Mouse (Mus musculus) effector memory CD4-positive, alpha-beta T cell, adult 7 months (primary cell): Measurements from ENCODE around the gene Vmn1r75. TPM values are rescaled to one million over a fixed set of nuclear protein-coding genes. Genes with fewer than 3 reads are reported as not detected.

Experiments used
- polyA plus RNA-seq: library from polyadenylated mRNA; unstranded; fragments of 100-300 nt; shearing (Covaris generic); gene quantifications from one replicate; pipeline ENCODE4 v1.2.1, GENCODE M21; 2017

Vmn1r75 gene
- polyA plus RNA-seq = not detected

DNA sequence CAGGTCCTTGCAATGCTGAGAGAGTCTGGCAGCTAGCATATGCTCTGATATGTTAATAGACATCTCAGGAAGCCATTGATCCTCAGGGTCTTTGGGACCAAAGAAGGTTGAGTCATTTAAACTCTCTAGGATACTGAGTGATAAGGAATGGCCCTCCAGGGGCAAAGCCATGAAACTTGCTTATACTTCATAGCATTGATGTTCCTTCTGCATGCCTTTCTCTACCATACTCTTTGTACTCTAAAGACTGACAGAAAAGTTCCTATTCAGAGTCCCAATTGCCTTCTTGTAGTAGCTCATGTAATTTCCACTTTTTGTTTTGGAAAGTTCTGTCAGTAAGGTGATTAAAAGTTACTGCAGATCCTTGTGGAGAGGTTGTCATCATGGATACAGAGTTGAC lies at the start of gene Vmn1r75:
TSS of gene Vmn1r75 (plus strand) at position 301 of the 400 bp plus-strand sequence.

GRCm38 (mm10) chr7:11833680-11834079 lies 40.8 kb upstream of the Vmn1r75 start, which contains the start of gene Vmn1r74:
Gene Vmn1r74, plus strand, starts transcription at chr7:11833980.

Other genes with a start within 250 kb of the Vmn1r75 start
- not detected for gene Vmn1r72, start 194.5 kb upstream of the Vmn1r75 start, polyA plus RNA-seq
- gene Vmn1r73, start 144.4 kb upstream of the Vmn1r75 start, polyA plus RNA-seq = 0.06 TPM
- 0.29 TPM for gene Vmn1r74, start 40.6 kb upstream of the Vmn1r75 start, polyA plus RNA-seq
- 0.11 TPM for gene Vmn1r76, start 63.6 kb downstream of the Vmn1r75 start, polyA plus RNA-seq
- gene Vmn1r77, start 162.1 kb downstream of the Vmn1r75 start, polyA plus RNA-seq = not detected